Mouse (Mus musculus) G1E (cell line): ENCODE results near the gene Gm44965.

Experiments
- CTCF ChIP-seq: IDR thresholded peaks from 2 replicates; pipeline ENCODE4 v1.5.1; 2012; ENCODE audit warnings: low read depth, low read length, inconsistent platforms, mixed read lengths
- GATA1 ChIP-seq: IDR thresholded peaks from 2 replicates; pipeline ENCODE4 v1.6.1; 2012; ENCODE audit warnings: borderline replicate concordance, low read length, inconsistent platforms, mixed read lengths
- TAL1 ChIP-seq: conservative IDR thresholded peaks from 2 replicates; pipeline ENCODE4 v1.6.1; 2012; ENCODE audit warnings: low read depth, low read length, inconsistent platforms, mixed read lengths

DNA sequence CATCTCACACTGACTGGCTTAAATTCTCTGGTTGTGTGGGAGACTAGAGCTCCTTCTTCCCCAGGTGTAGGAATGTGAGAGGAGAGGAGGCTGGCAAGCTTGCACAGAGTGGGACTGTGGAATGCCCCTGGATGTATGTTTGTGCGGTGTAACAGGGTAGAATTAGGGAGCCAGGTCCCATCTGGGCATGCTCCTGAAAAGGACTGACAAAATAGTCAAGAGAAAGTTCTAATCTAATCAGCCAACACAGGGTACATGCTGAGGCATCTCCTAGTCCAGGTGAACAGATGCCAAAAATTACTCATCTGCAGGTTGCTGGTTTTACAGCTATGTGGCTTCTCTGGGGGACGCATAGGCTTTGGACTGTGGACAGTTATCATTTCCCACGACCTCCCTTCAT lies 37.8 kb upstream of the Gm44965 start:
- TF ChIP-seq CTCF: no peak
- TF ChIP-seq TAL1: no peak
- no peak for TF ChIP-seq GATA1
